Mouse (Mus musculus) E14TG2a.4 (cell line): Measurements from ENCODE around the gene Micu1.

Experiments
- H3K27me3 ChIP-seq: 2 replicates; pipeline ENCODE4 v1.6.1; 2014; ENCODE audit warnings: low read length, control low read depth; ENCODE audit not compliant: insufficient read depth
- H3K36me3 ChIP-seq: 2 replicates; pipeline ENCODE4 v1.6.1; 2014; ENCODE audit warnings: low read length, control low read depth; ENCODE audit not compliant: insufficient read depth
- H3K4me1 ChIP-seq: replicated peaks from 2 replicates; pipeline ENCODE4 v1.6.1; 2014; ENCODE audit warnings: low read depth, low read length, control low read depth
- H3K4me3 ChIP-seq: replicated peaks from 2 replicates; pipeline ENCODE4 v1.5.1; 2014; ENCODE audit warnings: mild to moderate bottlenecking, low read length
- H3K9me3 ChIP-seq: 2 replicates; pipeline ENCODE4 v1.6.1; 2014; ENCODE audit warnings: low read length, control low read depth
- CTCF ChIP-seq: conservative IDR thresholded peaks from 2 replicates; pipeline ENCODE4 v1.5.1; 2014; ENCODE audit warnings: low read length
- NANOG ChIP-seq: IDR thresholded peaks from 2 replicates; pipeline ENCODE4 v1.6.1; 2014; ENCODE audit warnings: borderline replicate concordance, low read length, mixed read lengths
- POU5F1 ChIP-seq: IDR thresholded peaks from 2 replicates; pipeline ENCODE4 v1.6.1; 2014; ENCODE audit warnings: low read length, borderline replicate concordance

Gene Micu1

GRCm38 (mm10) chr10:59877421-59878117, 175.3 kb downstream of the Micu1 start:
- Histone ChIP-seq H3K4me3 (no peak overlapping the region), H3K27me3 (peaks cover 4% of the 10 kb centered on the region; the same call in 1 of the 2 replicates), H3K9me3 (no peaks in the 10 kb centered on the region), H3K36me3 (peaks cover 8% of the 10 kb centered on the region), H3K4me1 (peaks cover 41% of the 10 kb centered on the region)
- TF ChIP-seq NANOG, result no peak
- no peak for TF ChIP-seq POU5F1
- no peak for TF ChIP-seq CTCF

- TF ChIP-seq POU5F1 (no peak), CTCF (no peak), NANOG (no peak)
- Histone ChIP-seq H3K4me3 (peak overlapping the region; percentile 98), H3K9me3 (no peaks in the 10 kb centered on the region), H3K36me3 (peaks cover 21% of the 10 kb centered on the region), H3K27me3 (peaks cover 4% of the 10 kb centered on the region; the same call in 1 of the 2 replicates), H3K4me1 (peaks cover 43% of the 10 kb centered on the region)
Measured at GRCm38 (mm10) chr10:59878823-59879222, 176.5 kb downstream of the Micu1 start.

DNA sequence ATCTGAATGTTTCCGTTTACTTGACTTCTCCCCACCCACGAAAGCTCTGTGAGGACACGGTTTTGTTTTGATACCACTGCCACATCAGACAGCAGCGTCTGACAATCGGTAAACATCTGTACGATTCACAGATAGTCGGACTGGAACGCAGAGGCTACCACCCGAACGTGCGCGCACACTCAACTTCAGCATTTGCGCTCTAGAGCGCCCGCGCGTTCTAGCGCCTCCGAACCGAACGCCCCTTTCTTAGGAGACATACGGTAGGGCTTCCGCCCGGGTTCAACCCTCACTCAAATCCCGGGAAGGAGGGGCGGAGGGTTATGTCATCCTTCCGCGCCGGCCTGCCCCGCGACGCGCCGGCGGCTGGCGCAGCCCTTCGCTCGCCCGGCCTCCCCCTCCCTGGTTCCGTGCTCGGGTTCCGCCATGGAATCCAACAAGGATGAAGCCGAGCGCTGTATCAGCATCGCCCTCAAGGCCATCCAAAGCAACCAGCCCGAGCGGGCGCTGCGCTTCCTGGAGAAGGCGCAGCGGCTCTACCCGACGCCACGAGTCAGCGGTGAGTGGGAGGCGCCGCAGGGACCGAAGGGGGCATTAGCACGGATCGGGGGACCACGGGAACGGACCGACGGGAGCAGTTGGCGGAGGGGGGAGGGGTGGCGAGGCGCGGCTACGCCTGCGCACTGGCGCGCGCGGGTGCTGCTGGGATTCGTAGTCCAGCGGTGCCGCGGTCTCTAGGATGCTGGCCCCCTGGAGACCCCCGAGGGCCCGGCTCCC, 177.2 kb downstream of the Micu1 start, which contains the start of gene Dnajb12:
Dnajb12 (plus strand) TSS at position 302 of the 774 bp plus-strand sequence.
- H3K4me3 ChIP-seq, result peak within 1 kb of the TSS; percentile 98
- H3K4me1 ChIP-seq, result peaks cover 43% of the 10 kb centered on the region
- H3K27me3 ChIP-seq, result peaks cover 4% of the 10 kb centered on the region; the same call in 1 of the 2 replicates
- peaks cover 27% of the 10 kb centered on the region for H3K36me3 ChIP-seq
- no peak for TF ChIP-seq CTCF
- TF ChIP-seq NANOG, result no peak
- TF ChIP-seq POU5F1, result no peak
- H3K9me3 ChIP-seq, result no peaks in the 10 kb centered on the region

DNA sequence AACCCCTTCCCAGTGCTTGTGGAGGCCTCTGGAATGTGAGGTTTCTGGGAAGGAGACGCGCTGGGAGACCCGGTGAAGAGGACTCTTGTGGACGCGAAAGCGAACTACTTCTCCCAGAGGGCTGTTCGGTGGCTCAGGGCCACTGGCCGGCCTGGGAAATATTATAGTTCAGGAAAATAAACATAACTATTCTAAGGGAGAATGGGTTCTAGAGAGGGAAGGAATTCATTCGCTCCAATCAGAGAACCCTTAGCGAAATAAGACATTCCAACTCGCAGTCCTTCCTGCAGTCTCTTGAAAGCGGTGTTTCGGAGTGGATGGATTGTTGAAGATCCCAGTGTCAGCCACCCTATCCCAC, 177.7 kb downstream of the Micu1 start:
- Histone ChIP-seq H3K27me3 (peaks cover 4% of the 10 kb centered on the region; the same call in 1 of the 2 replicates), H3K4me1 (peaks cover 44% of the 10 kb centered on the region)
- TF ChIP-seq POU5F1 (no peak), CTCF (no peak), NANOG (no peak)

DNA sequence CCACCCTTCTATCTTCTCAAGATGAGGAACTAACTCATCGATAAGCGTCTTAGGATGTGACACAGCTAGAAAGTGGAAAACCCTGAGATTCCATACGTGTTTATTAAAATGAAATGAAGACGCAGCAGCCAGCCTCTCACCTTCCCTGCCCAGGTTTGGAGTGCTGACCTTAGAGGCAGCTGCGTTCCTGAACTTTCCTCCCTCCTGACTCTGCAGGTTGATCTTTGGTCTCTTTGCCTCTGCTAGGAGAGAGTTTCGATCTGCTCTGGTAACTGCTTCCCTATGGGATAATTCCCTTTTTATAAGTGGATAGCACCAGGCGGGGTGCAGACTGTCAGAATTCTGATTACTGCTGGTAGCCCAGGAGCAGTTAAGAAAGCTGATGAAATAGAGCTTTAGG, 178.6 kb downstream of the Micu1 start:
- Histone ChIP-seq H3K27me3 (peaks cover 4% of the 10 kb centered on the region; the same call in 1 of the 2 replicates), H3K36me3 (peaks cover 41% of the 10 kb centered on the region), H3K4me3 (peak overlapping the region; percentile 98), H3K4me1 (peaks cover 49% of the 10 kb centered on the region), H3K9me3 (no peaks in the 10 kb centered on the region)
- no peak for TF ChIP-seq NANOG
- TF ChIP-seq CTCF, result no peak
- TF ChIP-seq POU5F1, result no peak

More for the DNA sequence above, 177.7 kb downstream of the Micu1 start:
- no peaks in the 10 kb centered on the region for H3K9me3 ChIP-seq
- peak overlapping the region; percentile 98 for H3K4me3 ChIP-seq
- peaks cover 33% of the 10 kb centered on the region for H3K36me3 ChIP-seq

- peaks cover 55% of the 10 kb centered on the region for H3K36me3 ChIP-seq
- TF ChIP-seq CTCF (no peak), POU5F1 (no peak), NANOG (no peak)
- no peak overlapping the region for H3K4me3 ChIP-seq
- no peaks in the 10 kb centered on the region for H3K27me3 ChIP-seq
- H3K9me3 ChIP-seq, result no peaks in the 10 kb centered on the region
- H3K4me1 ChIP-seq, result peaks cover 64% of the 10 kb centered on the region
Measured at GRCm38 (mm10) chr10:59884327-59885173, 182.3 kb downstream of the Micu1 start.

GRCm38 (mm10) chr10:59885174-59886080, 183.2 kb downstream of the Micu1 start:
- H3K27me3 ChIP-seq, result no peaks in the 10 kb centered on the region
- H3K36me3 ChIP-seq, result peaks cover 63% of the 10 kb centered on the region
- no peaks in the 10 kb centered on the region for H3K9me3 ChIP-seq
- H3K4me1 ChIP-seq, result peaks cover 70% of the 10 kb centered on the region
- no peak overlapping the region for H3K4me3 ChIP-seq
- TF ChIP-seq CTCF, result no peak
- TF ChIP-seq NANOG, result no peak
- no peak for TF ChIP-seq POU5F1
